Mouse (Mus musculus) limb, embryonic 10.5 days (tissue): Measurements from ENCODE around the gene Unc45a. TPM values are rescaled to one million over a fixed set of nuclear protein-coding genes. Genes with fewer than 3 reads are reported as not detected.

Experiments used
- DNase-seq: peaks from one replicate; pipeline ENCODE4 v3.0.0-alpha.2; 2017; ENCODE audit warnings: low spot score
- H3K27ac ChIP-seq: fragments of 300-500 bp; sonication (generic); 2 replicates; pipeline ENCODE4 v1.5.1; 2016; ENCODE audit warnings: mild to moderate bottlenecking
- H3K27me3 ChIP-seq: fragments of 300-500 bp; sonication (generic); 2 replicates; pipeline ENCODE4 v1.6.1; 2016; ENCODE audit warnings: low read depth, mild to moderate bottlenecking; ENCODE audit not compliant: poor library complexity, severe bottlenecking
- H3K36me3 ChIP-seq: fragments of 300-500 bp; sonication (generic); 2 replicates; pipeline ENCODE4 v1.6.1; 2016; ENCODE audit warnings: mild to moderate bottlenecking, moderate library complexity
- H3K4me1 ChIP-seq: fragments of 300-500 bp; sonication (generic); 2 replicates; pipeline ENCODE4 v1.6.1; 2016
- H3K4me3 ChIP-seq: fragments of 300-500 bp; sonication (generic); 2 replicates; pipeline ENCODE4 v1.5.1; 2016; ENCODE audit warnings: mild to moderate bottlenecking, moderate library complexity
- H3K9me3 ChIP-seq: fragments of 300-500 bp; sonication (generic); replicated peaks from 2 replicates; pipeline ENCODE4 v1.6.1; 2016; ENCODE audit warnings: mild to moderate bottlenecking
- WGBS: fragments of 180-500 bp; shearing (Covaris S2); methylation state at CpG from one replicate; pipeline ENCODE4 v1.1.7; 2016; 5-methylcytosine and 5-hydroxymethylcytosine counted together
- polyA plus RNA-seq: library from polyadenylated mRNA; unstranded; fragments of >200 nt; fragmentation: Nextera tagmentation; extraction: Ambion mirVana; gene quantifications from 2 replicates; pipeline ENCODE4 v1.2.1, GENCODE M21; 2016

Unc45a gene
- polyA plus RNA-seq: 51.8 and 53.3 TPM in 2 replicates

GRCm38 (mm10) chr7:80340793-80341192, at the start of gene Unc45a:
Gene Unc45a (minus strand): TSS chr7:80341005.
- WGBS: 2% methylated on average over 11 of the region's 11 CpGs
- peak within 1 kb of the TSS; percentile 82 for H3K27ac ChIP-seq
- H3K27me3 ChIP-seq: peaks cover 7% of the 10 kb centered on the region; the same call in 1 of the 2 replicates
- H3K4me3 ChIP-seq: peak within 1 kb of the TSS; percentile 71
- peaks cover 42% of the 10 kb centered on the region for H3K4me1 ChIP-seq
- no peaks in the 10 kb centered on the region; the same call in 1 of the 2 replicates for H3K9me3 ChIP-seq
- peaks cover 28% of the 10 kb centered on the region for H3K36me3 ChIP-seq
- DNase-seq: peak; percentile 80

- 9% methylated on average over 33 of the region's 33 CpGs for WGBS
- DNase-seq: peak; percentile 75
These were observed 47.1 kb upstream of the Unc45a start, which contains the start of gene Fes for GRCm38 (mm10) chr7:80387633-80388543. Gene Fes (minus strand): TSS chr7:80387946.

GRCm38 (mm10) chr7:80387033-80387632, 46.3 kb upstream of the Unc45a start:
- H3K27me3 ChIP-seq: peaks cover 25% of the 10 kb centered on the region
- WGBS: 32% methylated on average over 17 of the region's 17 CpGs
- DNase-seq: peak; percentile 50
- peak overlapping the region; percentile 91 for H3K27ac ChIP-seq
- H3K9me3 ChIP-seq: no peaks in the 10 kb centered on the region
- H3K36me3 ChIP-seq: peaks cover 46% of the 10 kb centered on the region
- H3K4me3 ChIP-seq: peak overlapping the region; percentile 56
- peaks cover 51% of the 10 kb centered on the region for H3K4me1 ChIP-seq

More at GRCm38 (mm10) chr7:80387633-80388543, 47.1 kb upstream of the Unc45a start, which contains the start of gene Fes:
- Histone ChIP-seq H3K36me3 (peaks cover 47% of the 10 kb centered on the region), H3K27ac (peak within 1 kb of the TSS; percentile 91), H3K4me3 (peak within 1 kb of the TSS; percentile 56), H3K27me3 (peaks cover 17% of the 10 kb centered on the region), H3K9me3 (no peaks in the 10 kb centered on the region), H3K4me1 (peaks cover 48% of the 10 kb centered on the region)

- Histone ChIP-seq H3K4me3 (peak overlapping the region; percentile 56), H3K27ac (peak overlapping the region; percentile 91), H3K36me3 (peaks cover 45% of the 10 kb centered on the region), H3K9me3 (no peaks in the 10 kb centered on the region), H3K27me3 (peaks cover 32% of the 10 kb centered on the region), H3K4me1 (peaks cover 56% of the 10 kb centered on the region)
- WGBS: 34% methylated on average over 18 of the region's 18 CpGs
- DNase-seq: peak; percentile 98
These were observed 45.6 kb upstream of the Unc45a start for GRCm38 (mm10) chr7:80386235-80386930.

- H3K27ac ChIP-seq: peak overlapping the region; percentile 30; the same call in 1 of the 2 replicates
- WGBS: 76% methylated on average over 11 of the region's 11 CpGs
- H3K36me3 ChIP-seq: peaks cover 32% of the 10 kb centered on the region
- peaks cover 37% of the 10 kb centered on the region for H3K27me3 ChIP-seq
- H3K9me3 ChIP-seq: no peaks in the 10 kb centered on the region
- peak overlapping the region; percentile 6; the same call in 1 of the 2 replicates for H3K4me3 ChIP-seq
- no peak for DNase-seq
- peaks cover 36% of the 10 kb centered on the region for H3K4me1 ChIP-seq
These were observed 42.1 kb upstream of the Unc45a start for GRCm38 (mm10) chr7:80382919-80383318.

- peak; percentile 62 for DNase-seq
- H3K27me3 ChIP-seq: peaks cover 33% of the 10 kb centered on the region
- peaks cover 32% of the 10 kb centered on the region for H3K36me3 ChIP-seq
- H3K9me3 ChIP-seq: no peaks in the 10 kb centered on the region
- 65% methylated on average over 13 of the region's 13 CpGs for WGBS
- H3K27ac ChIP-seq: no peak overlapping the region
- H3K4me3 ChIP-seq: no peak overlapping the region
- H3K4me1 ChIP-seq: peaks cover 15% of the 10 kb centered on the region; the same call in 1 of the 2 replicates
These were observed 38.7 kb upstream of the Unc45a start for GRCm38 (mm10) chr7:80379531-80379930.

GRCm38 (mm10) chr7:80377471-80377870, 36.7 kb upstream of the Unc45a start:
- DNase-seq: peak; percentile 78
- peaks cover 22% of the 10 kb centered on the region for H3K36me3 ChIP-seq
- no peaks in the 10 kb centered on the region for H3K9me3 ChIP-seq
- H3K27me3 ChIP-seq: peaks cover 16% of the 10 kb centered on the region
- no peak overlapping the region for H3K4me3 ChIP-seq
- WGBS: 35% methylated on average over 6 of the region's 6 CpGs
- peaks cover 8% of the 10 kb centered on the region; the same call in 1 of the 2 replicates for H3K4me1 ChIP-seq
- no peak overlapping the region for H3K27ac ChIP-seq

- Histone ChIP-seq H3K4me3 (no peak overlapping the region), H3K27me3 (peaks cover 3% of the 10 kb centered on the region), H3K36me3 (peaks cover 13% of the 10 kb centered on the region; the same call in 1 of the 2 replicates), H3K4me1 (peaks cover 2% of the 10 kb centered on the region; the same call in 1 of the 2 replicates), H3K9me3 (no peaks in the 10 kb centered on the region), H3K27ac (no peak overlapping the region)
- WGBS: 88% methylated on average over 10 of the region's 10 CpGs
- no peak for DNase-seq
These were observed 35.4 kb upstream of the Unc45a start for GRCm38 (mm10) chr7:80376192-80376591.

GRCm38 (mm10) chr7:80375376-80376039, 34.7 kb upstream of the Unc45a start:
- H3K9me3 ChIP-seq: no peaks in the 10 kb centered on the region
- H3K4me1 ChIP-seq: peaks cover 4% of the 10 kb centered on the region; the same call in 1 of the 2 replicates
- no peak overlapping the region for H3K27ac ChIP-seq
- WGBS: 92% methylated on average over 9 of the region's 9 CpGs
- no peak for DNase-seq
- H3K4me3 ChIP-seq: no peak overlapping the region
- H3K36me3 ChIP-seq: peaks cover 10% of the 10 kb centered on the region; the same call in 1 of the 2 replicates
- H3K27me3 ChIP-seq: no peaks in the 10 kb centered on the region

GRCm38 (mm10) chr7:80374733-80375132, 33.9 kb upstream of the Unc45a start:
- WGBS: 84% methylated on average over 3 of the region's 3 CpGs
- H3K4me1 ChIP-seq: peaks cover 11% of the 10 kb centered on the region
- DNase-seq: no peak

GRCm38 (mm10) chr7:80374280-80374679, 33.5 kb upstream of the Unc45a start:
- no peaks in the 10 kb centered on the region for H3K27me3 ChIP-seq
- no peak overlapping the region for H3K4me3 ChIP-seq
- DNase-seq: no peak
- H3K9me3 ChIP-seq: no peaks in the 10 kb centered on the region
- WGBS: 70% methylated on average over 3 of the region's 3 CpGs
- peaks cover 4% of the 10 kb centered on the region; the same call in 1 of the 2 replicates for H3K36me3 ChIP-seq
- no peak overlapping the region for H3K27ac ChIP-seq
- H3K4me1 ChIP-seq: peaks cover 16% of the 10 kb centered on the region

More at GRCm38 (mm10) chr7:80374733-80375132, 33.9 kb upstream of the Unc45a start:
- no peak overlapping the region for H3K27ac ChIP-seq
- no peak overlapping the region for H3K4me3 ChIP-seq
- H3K27me3 ChIP-seq: no peaks in the 10 kb centered on the region
- no peaks in the 10 kb centered on the region for H3K9me3 ChIP-seq
- peaks cover 9% of the 10 kb centered on the region; the same call in 1 of the 2 replicates for H3K36me3 ChIP-seq

GRCm38 (mm10) chr7:80373850-80374249, 33.0 kb upstream of the Unc45a start:
- Histone ChIP-seq H3K4me1 (peaks cover 20% of the 10 kb centered on the region), H3K36me3 (peaks cover 4% of the 10 kb centered on the region; the same call in 1 of the 2 replicates), H3K27ac (no peak overlapping the region), H3K4me3 (no peak overlapping the region), H3K27me3 (no peaks in the 10 kb centered on the region), H3K9me3 (no peaks in the 10 kb centered on the region)
- WGBS: 83% methylated on average over 12 of the region's 12 CpGs
- no peak for DNase-seq
